Mouse (Mus musculus): ENCODE results near the gene Rhbg.

Rhbg gene

GRCm38 (mm10) chr3:88227976-88228375, 26.5 kb downstream of the Rhbg start:
- DNase-seq = no peak

- no peak for DNase-seq
These were observed 27.2 kb downstream of the Rhbg start for GRCm38 (mm10) chr3:88227260-88227659.

DNA sequence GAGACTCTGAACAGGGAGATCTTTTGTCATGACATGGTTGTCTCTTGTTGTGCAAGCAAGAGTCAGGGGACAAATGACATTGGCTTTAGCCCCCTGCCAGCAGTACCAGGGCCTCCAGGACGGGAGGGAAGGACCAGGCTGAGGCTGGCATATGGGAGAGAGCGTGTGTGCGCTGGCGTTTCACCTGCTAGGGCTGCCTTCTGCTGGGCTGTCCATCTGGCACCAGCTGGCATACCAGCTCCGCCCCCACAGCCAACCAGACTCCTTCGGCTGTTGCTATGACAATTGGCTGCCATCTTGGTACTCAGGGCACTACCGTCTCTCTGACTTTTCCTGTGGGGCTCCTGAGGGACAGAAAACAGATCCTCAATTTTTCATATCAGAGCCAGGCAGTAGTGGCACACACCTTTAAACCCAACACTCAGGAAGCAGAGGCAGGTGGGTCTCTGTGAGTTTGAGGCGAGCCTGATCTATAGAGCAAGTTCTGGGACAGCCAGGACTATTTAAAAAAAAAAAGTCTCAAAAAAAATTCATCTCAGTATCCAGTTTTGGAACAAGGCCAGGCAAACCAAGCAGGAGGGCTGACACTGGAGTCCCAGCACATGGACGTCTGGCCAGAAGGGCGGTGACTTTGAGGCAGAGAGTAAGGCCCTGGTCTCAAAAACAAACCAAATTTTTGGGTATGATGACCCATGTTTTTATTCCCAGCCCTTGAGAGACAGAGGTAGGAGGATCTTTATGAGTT, 28.2 kb downstream of the Rhbg start:
- no peak for DNase-seq

GRCm38 (mm10) chr3:88224929-88225328, 29.6 kb downstream of the Rhbg start:
- no peak for DNase-seq

DNA sequence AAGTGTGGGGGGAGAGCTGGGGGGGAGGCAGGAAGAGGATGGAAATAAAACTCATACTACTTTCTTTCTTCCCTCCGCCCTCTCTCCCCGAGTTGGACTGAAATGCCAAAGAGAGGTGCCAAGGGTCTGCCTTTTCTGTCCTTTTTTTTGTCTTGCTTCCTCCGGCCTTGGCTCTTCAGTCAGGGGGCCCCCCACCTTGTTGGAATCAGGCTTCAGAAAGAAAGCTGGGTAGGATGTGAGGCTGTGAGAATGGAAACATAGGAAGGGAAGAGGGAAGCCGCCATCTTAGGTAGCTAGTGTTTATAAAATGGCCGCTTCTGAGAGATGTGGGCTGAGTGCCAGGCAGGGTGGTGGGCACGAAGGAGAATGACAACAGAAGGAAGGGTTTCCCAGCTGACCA, 32.1 kb downstream of the Rhbg start:
- DNase-seq = no peak

DNA sequence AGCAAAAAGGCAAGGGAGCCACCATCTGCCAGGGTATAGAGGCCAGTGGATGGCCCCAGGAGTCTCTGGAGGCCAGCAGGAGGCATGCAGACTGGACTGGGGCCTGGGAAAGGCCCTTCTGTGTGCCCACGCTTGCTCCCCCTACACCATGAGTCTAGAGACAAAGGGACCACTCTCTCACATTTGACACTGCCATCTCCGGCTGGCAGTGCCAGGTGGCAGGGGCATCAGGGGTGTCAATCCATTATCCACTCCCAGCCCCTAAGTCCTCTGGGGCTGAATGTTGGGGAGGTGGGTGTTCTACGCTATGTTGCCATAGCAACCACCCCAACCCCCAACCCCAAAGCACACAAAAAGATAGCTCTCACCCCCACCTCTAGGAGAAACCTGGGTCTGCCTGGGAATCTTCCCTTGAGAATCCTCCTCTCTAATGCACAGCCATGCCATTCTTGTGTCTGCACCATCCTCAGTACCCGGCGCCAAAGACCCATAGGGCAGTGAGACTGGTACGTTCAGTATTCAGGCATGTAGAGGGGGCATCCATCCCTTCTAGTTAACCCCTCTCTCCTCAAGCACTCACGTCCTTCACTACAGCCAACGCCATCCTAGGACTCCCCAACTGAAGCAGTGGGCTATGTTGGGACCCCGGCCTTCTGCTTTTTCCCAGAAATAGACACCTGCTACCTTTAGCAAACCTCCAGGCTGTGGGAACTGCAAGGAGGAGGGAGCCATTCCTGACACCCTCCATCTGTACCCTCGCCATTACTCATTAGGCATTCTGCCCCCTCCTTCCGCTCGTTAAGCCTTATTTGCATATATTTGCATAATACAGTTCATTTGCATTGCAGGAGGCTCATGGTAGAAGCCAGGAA, 32.8 kb downstream of the Rhbg start:
- DNase-seq = no peak

GRCm38 (mm10) chr3:88220842-88221241, 33.7 kb downstream of the Rhbg start:
- no peak for DNase-seq

DNA sequence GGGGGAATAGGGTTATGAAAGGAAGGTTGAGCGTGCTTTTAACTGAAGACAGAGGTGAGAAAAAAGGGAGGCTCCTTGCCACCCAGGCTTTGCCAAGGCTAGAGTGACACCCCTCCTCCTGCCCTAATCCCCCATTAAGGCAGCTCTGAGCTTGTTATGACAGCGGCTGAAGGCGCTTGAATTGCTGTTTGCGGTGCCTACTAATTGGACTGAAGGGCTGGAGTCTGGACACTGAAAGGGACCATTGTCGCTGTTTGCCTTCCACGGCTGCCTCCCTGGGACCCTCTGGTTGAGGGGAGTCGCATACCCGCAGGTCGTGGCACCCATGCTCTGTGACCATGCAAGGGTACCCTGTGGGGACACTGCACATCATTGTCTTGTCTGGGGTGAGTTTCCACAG, 34.6 kb downstream of the Rhbg start:
- DNase-seq = no peak

- DNase-seq = no peak
These were observed 36.8 kb downstream of the Rhbg start for GRCm38 (mm10) chr3:88217679-88218078.

- no peak for DNase-seq
These were observed 37.8 kb downstream of the Rhbg start for GRCm38 (mm10) chr3:88216534-88217326.

GRCm38 (mm10) chr3:88216116-88216515, 38.4 kb downstream of the Rhbg start:
- DNase-seq = no peak

- no peak for DNase-seq
These were observed 38.9 kb downstream of the Rhbg start for GRCm38 (mm10) chr3:88215553-88216004.

- no peak for DNase-seq
These were observed 39.4 kb downstream of the Rhbg start for GRCm38 (mm10) chr3:88214971-88215552.

DNA sequence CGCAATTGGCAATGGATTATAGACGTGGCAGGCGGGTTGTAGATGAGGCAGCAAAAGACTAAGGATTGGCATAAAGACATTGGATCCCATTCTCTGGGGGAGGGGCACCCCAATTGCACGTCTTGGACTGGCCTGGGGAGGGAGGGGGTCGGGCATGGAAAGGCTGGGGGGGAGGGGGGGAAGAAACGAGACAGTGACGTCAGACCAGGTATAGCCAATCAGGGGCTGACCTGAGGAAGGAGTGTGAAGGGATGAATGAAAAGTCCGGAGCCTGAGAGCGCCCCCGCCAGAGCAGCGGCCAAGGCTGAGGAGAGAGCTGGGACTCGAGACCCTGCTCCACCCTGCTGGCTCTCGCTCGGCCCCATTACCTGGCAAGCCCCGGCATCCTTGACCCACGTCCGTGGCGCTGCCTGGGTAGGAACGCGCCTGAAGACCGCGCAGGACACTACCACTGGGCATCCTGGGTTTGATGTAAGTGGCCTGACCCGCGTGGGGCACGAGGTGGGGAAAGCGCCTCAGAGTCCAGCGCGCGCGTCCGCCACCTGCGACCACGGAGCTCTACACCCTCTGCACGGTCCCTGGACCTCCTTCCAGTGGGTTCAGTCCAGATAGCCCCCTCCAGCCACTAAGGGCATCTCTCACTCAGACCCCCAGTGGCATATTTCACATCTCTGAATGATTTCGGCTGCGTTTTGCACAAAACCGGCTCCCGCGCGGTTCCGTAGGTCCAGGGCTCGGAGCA, 40.1 kb downstream of the Rhbg start:
- no peak for DNase-seq

- DNase-seq = no peak
These were observed 41.5 kb downstream of the Rhbg start for GRCm38 (mm10) chr3:88213019-88213418.

DNA sequence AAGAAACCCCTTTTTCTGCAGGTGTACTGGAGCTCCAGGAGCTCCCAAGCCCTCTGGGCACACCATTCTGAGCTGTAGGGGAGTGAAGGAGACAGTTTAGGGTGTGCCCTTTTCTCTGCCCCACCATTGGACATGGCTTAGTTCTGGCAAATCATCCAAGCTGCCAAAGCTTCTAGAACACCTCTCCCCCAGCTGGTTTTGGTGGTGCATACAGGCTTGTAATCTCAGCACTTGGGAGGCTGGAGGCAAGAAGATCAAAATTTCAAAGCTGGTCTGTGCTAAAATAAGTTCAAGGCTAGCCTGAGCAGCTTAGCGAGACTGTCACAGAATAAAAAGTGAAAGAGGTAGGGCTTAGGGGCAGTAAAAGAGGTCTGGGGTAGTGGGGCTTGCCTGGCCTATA, 42.2 kb downstream of the Rhbg start:
- no peak for DNase-seq

DNA sequence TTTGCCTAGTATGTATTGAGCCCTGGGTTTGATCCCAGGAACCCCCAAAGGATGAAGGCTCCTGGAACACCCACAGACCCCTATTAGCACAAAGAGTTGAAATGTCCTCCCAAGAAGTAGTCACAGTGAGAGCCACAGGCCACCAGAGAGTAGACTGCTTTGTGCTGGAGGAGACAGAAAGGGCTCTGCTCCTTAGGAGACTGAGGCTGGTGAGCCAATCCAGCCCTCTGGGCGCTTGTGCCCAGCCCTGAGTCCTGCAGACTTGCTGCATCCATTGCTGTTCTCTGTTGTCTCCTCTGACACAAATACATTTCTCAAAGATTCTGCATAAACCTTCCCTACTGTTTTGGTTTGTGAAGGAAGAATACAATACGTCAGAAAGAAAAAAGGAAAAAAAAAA, 43.6 kb downstream of the Rhbg start:
- no peak for DNase-seq

GRCm38 (mm10) chr3:88210121-88210520, 44.4 kb downstream of the Rhbg start:
- no peak for DNase-seq

GRCm38 (mm10) chr3:88209306-88209705, 45.2 kb downstream of the Rhbg start:
- no peak for DNase-seq

- no peak for DNase-seq
These were observed 46.2 kb downstream of the Rhbg start for GRCm38 (mm10) chr3:88208226-88208720.

DNA sequence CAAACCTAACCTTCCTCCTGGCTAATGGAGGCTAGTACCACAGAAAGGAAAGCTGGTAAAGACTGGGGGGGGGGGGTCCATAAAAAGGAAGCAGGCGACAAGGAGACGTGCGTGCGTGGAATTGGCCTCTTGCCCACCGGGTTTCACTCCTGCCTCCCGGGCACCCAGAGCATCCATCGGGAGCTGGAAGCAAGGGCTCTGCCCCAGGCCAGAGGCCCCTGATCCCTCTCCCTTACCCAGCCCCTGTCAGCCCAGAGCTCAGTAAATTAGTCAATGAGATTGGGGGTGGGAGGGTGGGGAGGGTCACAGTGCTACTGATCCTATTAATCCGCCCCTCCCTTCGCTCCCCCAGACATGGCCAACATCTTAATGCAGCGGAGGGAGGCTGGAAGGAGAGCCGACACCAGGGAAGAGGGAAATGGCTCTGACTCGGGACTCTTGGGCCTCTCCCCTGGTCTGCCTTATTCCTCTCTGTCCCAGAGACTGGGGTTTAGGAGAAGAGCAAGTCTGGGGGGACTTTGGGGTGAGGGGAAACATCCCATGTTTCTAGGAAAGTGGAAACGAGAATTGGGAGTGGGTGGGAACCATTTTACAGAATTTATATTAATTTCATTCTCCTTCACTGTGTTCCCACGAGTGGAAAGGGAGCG, 46.9 kb downstream of the Rhbg start:
- no peak for DNase-seq
